30 mouse cellular contexts compared by ENCODE assay signal in genomic region chr1:160025895-160026255, GRCm38 (mm10). TPM values are rescaled to one million over a fixed set of nuclear protein-coding genes. Genes with fewer than 3 reads are reported as not detected.
DNase-seq lines count a peak whose midpoint lies in the region; ATAC-seq and TF ChIP-seq lines count a peak whose summit lies in the region.
"Had no signal": no experiment of that assay in that cellular context is flagged by ENCODE, and none has a peak within 500 bp of the region (broad histone marks: within the 10 kb centered on the region; RNA-seq: fewer than 3 reads in every experiment).

No protein-coding gene starts in this region.

- ATAC-seq in liver, embryonic 16.5 days (ENCODE audit: low read depth): no peak
- ATAC-seq: forebrain, embryonic 15.5 days; hindbrain, embryonic 16.5 days; midbrain, embryonic 13.5 days had no signal

- peak; percentile 48 for DNase-seq in heart, adult 11 months
- no peak for DNase-seq in heart, postnatal 25 days (ENCODE audit: low spot score)
- no peak for DNase-seq in testis, postnatal 10 days (ENCODE audit: low spot score)
- DNase-seq in layer of hippocampus, adult 9-10 months (ENCODE audit: low spot score): peak; percentile 32
- no peak for DNase-seq in lung, postnatal 36 days
- no peak for DNase-seq in kidney, adult 18-20 months
- DNase-seq: adrenal gland, adult 2 months; adrenal gland, postnatal 36 days; cerebellum, adult 18-20 months; cerebellum, postnatal 25 days; gastrocnemius, postnatal 25 days; heart, adult 2 months; kidney, adult 2 months; kidney, postnatal 36 days; lung, embryonic 14.5 days; lung, postnatal 14 days; right cerebral cortex, postnatal 4 days had no signal

- no peaks in the 10 kb centered on the region for H3K4me1 ChIP-seq in testis, adult 2 months (ENCODE audit: control insufficient read depth, insufficient read depth, low read length)
- peaks cover 22% of the 10 kb centered on the region for H3K4me1 ChIP-seq in liver, embryonic 16.5 days (ENCODE audit: control insufficient read depth, low read depth, low read length)
- H3K4me1 ChIP-seq: embryonic facial prominence, embryonic 15.5 days; forebrain, embryonic 10.5 days; forebrain, embryonic 15.5 days; hindbrain, embryonic 10.5 days; limb, embryonic 13.5 days; midbrain, embryonic 13.5 days; neural tube, embryonic 13.5 days had no signal

- H3K9ac ChIP-seq in liver, embryonic 16.5 days (ENCODE audit: low read depth, low read length): no peak overlapping the region
- H3K9ac ChIP-seq: embryonic facial prominence, embryonic 15.5 days; forebrain, embryonic 15.5 days; heart, embryonic 12.5 days; limb, embryonic 13.5 days; lung, embryonic 14.5 days; midbrain, embryonic 13.5 days; neural tube, embryonic 13.5 days had no signal

- no peak overlapping the region for H3K27ac ChIP-seq in testis, adult 2 months (ENCODE audit: control insufficient read depth, insufficient read depth, low read depth, low read length)
- no peak overlapping the region for H3K27ac ChIP-seq in liver, embryonic 16.5 days (ENCODE audit: low read length)
- H3K27ac ChIP-seq: embryonic facial prominence, embryonic 10.5 days; embryonic facial prominence, embryonic 15.5 days; forebrain, embryonic 10.5 days; forebrain, embryonic 15.5 days; heart, adult 2 months; hindbrain, embryonic 10.5 days; limb, embryonic 13.5 days; midbrain, embryonic 13.5 days; neural tube, embryonic 13.5 days had no signal

- peak overlapping the region; percentile 60 for H3K4me2 ChIP-seq in liver, embryonic 16.5 days (ENCODE audit: low read depth, low read length)
- H3K4me2 ChIP-seq: embryonic facial prominence, embryonic 15.5 days; forebrain, embryonic 15.5 days; heart, embryonic 12.5 days; limb, embryonic 13.5 days; lung, embryonic 14.5 days; midbrain, embryonic 13.5 days; neural tube, embryonic 13.5 days had no signal

- H3K9me3 ChIP-seq in liver, embryonic 16.5 days (replicated peaks; ENCODE audit: control insufficient read depth, low read length): no peaks in the 10 kb centered on the region
- H3K9me3 ChIP-seq: embryonic facial prominence, embryonic 10.5 days; embryonic facial prominence, embryonic 15.5 days; forebrain, embryonic 10.5 days; forebrain, embryonic 15.5 days; hindbrain, embryonic 10.5 days; limb, embryonic 13.5 days; midbrain, embryonic 13.5 days; neural tube, embryonic 13.5 days had no signal

- peak overlapping the region; percentile 52; the same call in 1 of the 2 replicates for H3K4me3 ChIP-seq in testis, adult 2 months (ENCODE audit: control insufficient read depth, low read depth, low read length)
- H3K4me3 ChIP-seq in liver, embryonic 16.5 days (ENCODE audit: low read depth, low read length): no peak overlapping the region
- H3K4me3 ChIP-seq: embryonic facial prominence, embryonic 10.5 days; embryonic facial prominence, embryonic 15.5 days; forebrain, embryonic 10.5 days; forebrain, embryonic 15.5 days; heart, adult 2 months; heart, embryonic 12.5 days; hindbrain, embryonic 10.5 days; limb, embryonic 13.5 days; midbrain, embryonic 13.5 days; neural tube, embryonic 13.5 days had no signal

- intact Hi-C loops in heart, postnatal 25 days (cut with DNase I): no loop called here

- 67% methylated on average over 5 of the region's 5 CpGs for WGBS in liver, embryonic 16.5 days (ENCODE audit: insufficient replicate concordance)

- no peak for TF ChIP-seq POLR2A in testis, adult 2 months (IDR thresholded peaks at IDR 0.05; ENCODE audit: control insufficient read depth, low read depth, low read length)

- TF ChIP-seq CTCF in testis, adult 2 months (IDR thresholded peaks at IDR 0.05; ENCODE audit: control insufficient read depth, insufficient read depth, insufficient replicate concordance, low read depth, low read length): no peak

- no peaks in the 10 kb centered on the region for H3K27me3 ChIP-seq in testis, adult 2 months (ENCODE audit: control insufficient read depth, insufficient read depth, low read length)
- H3K27me3 ChIP-seq in liver, embryonic 16.5 days (ENCODE audit: control insufficient read depth, insufficient read depth, low read depth, low read length): no peaks in the 10 kb centered on the region
- H3K27me3 ChIP-seq: embryonic facial prominence, embryonic 15.5 days; forebrain, embryonic 15.5 days; heart, embryonic 12.5 days; limb, embryonic 13.5 days; megakaryocyte, embryonic 14.5 days; midbrain, embryonic 13.5 days; neural tube, embryonic 13.5 days had no signal

- no peaks in the 10 kb centered on the region for H3K36me3 ChIP-seq in testis, adult 2 months (ENCODE audit: control insufficient read depth, insufficient read depth, low read length)
- no peaks in the 10 kb centered on the region for H3K36me3 ChIP-seq in liver, embryonic 16.5 days (ENCODE audit: control insufficient read depth, insufficient read depth)
- H3K36me3 ChIP-seq: embryonic facial prominence, embryonic 10.5 days; embryonic facial prominence, embryonic 15.5 days; forebrain, embryonic 10.5 days; forebrain, embryonic 15.5 days; heart, embryonic 12.5 days; hindbrain, embryonic 10.5 days; limb, embryonic 13.5 days; midbrain, embryonic 13.5 days; neural tube, embryonic 13.5 days had no signal

RNA-seq across cellular contexts. Expression of gene 4930523C07Rik, which starts 18.3 kb away (rescaled TPM):
- total RNA-seq in heart, postnatal 25 days (2021): 10 to 100 TPM; 19.2 to 20.2 TPM
- 27.8 and 36.2 TPM in 2 replicates for polyA plus RNA-seq in testis, adult 2 months (2012; rRNA removed)
- polyA plus RNA-seq in liver, embryonic 16.5 days (2015; fragmentation: Nextera tagmentation; extraction: Ambion mirVana): 23.8 and 26.8 TPM in 2 replicates

Comparison
In these comparisons a context has a peak if more than half of its experiments do, and no peak if none do; other contexts are left out.
1. DNase-seq: peak in heart, adult 11 months (single experiment) and layer of hippocampus, adult 9-10 months (single experiment); none in heart, postnatal 25 days (single experiment), testis, postnatal 10 days (single experiment), lung, postnatal 36 days (single experiment) and kidney, adult 18-20 months (single experiment).